Mouse (Mus musculus): Measurements from ENCODE around the gene Notch1. TPM values are rescaled to one million over a fixed set of nuclear protein-coding genes. Genes with fewer than 3 reads are reported as not detected.
A peak's percentile ranks its signal among the peaks of the same experiment; 100 is the strongest.

Notch1 gene
- polyA plus RNA-seq, 1 experiment from 2014 or later = 29.5 TPM

- Histone ChIP-seq H3K36me3 (ENCODE audit: control insufficient read depth, insufficient read depth, low read length) (peaks cover 73% of the 10 kb centered on the region), H3K27me3 (ENCODE audit: control insufficient read depth, insufficient read depth, low read length) (no peaks in the 10 kb centered on the region), H3K4me3 (ENCODE audit: low read depth, low read length) (no peak overlapping the region), H3K27ac (ENCODE audit: low read length) (no peak overlapping the region), H3K9ac (replicated peaks; ENCODE audit: low read depth, low read length) (no peak overlapping the region), H3K9me3 (ENCODE audit: control insufficient read depth, low read depth, low read length) (no peaks in the 10 kb centered on the region), H3K4me2 (replicated peaks; ENCODE audit: low read depth, low read length) (no peak overlapping the region), H3K4me1 (ENCODE audit: control insufficient read depth, insufficient read depth, low read length) (peaks cover 13% of the 10 kb centered on the region; the same call in 1 of the 2 replicates)
- ATAC-seq (ENCODE audit: insufficient number of reproducible peaks, insufficient read depth, low FRiP score, low read depth) = no peak
- 94% methylated on average over 7 of the region's 7 CpGs for WGBS
Measured at GRCm38 (mm10) chr2:26477911-26478310, 38.6 kb downstream of the Notch1 start.

- ATAC-seq (ENCODE audit: insufficient number of reproducible peaks, insufficient read depth, low FRiP score, low read depth) = no peak
- Histone ChIP-seq H3K27me3 (ENCODE audit: control insufficient read depth, insufficient read depth, low read length) (no peaks in the 10 kb centered on the region), H3K36me3 (ENCODE audit: control insufficient read depth, insufficient read depth, low read length) (peaks cover 82% of the 10 kb centered on the region), H3K4me2 (replicated peaks; ENCODE audit: low read depth, low read length) (no peak overlapping the region), H3K4me1 (ENCODE audit: control insufficient read depth, insufficient read depth, low read length) (no peaks in the 10 kb centered on the region), H3K9ac (replicated peaks; ENCODE audit: low read depth, low read length) (no peak overlapping the region), H3K9me3 (ENCODE audit: control insufficient read depth, low read depth, low read length) (no peaks in the 10 kb centered on the region), H3K4me3 (ENCODE audit: low read depth, low read length) (no peak overlapping the region), H3K27ac (ENCODE audit: low read length) (peak overlapping the region; percentile 53; the same call in 1 of the 2 replicates)
- 76% methylated on average over 13 of the region's 13 CpGs for WGBS
Measured at GRCm38 (mm10) chr2:26475505-26476430, 40.7 kb downstream of the Notch1 start.

- no peaks in the 10 kb centered on the region for H3K9me3 ChIP-seq (ENCODE audit: control insufficient read depth, low read depth, low read length)
- H3K9ac ChIP-seq (replicated peaks; ENCODE audit: low read depth, low read length) = no peak overlapping the region
- no peak for ATAC-seq (ENCODE audit: insufficient number of reproducible peaks, insufficient read depth, low FRiP score, low read depth)
- H3K36me3 ChIP-seq (ENCODE audit: control insufficient read depth, insufficient read depth, low read length) = peaks cover 84% of the 10 kb centered on the region
- H3K4me2 ChIP-seq (replicated peaks; ENCODE audit: low read depth, low read length) = no peak overlapping the region
- no peaks in the 10 kb centered on the region for H3K27me3 ChIP-seq (ENCODE audit: control insufficient read depth, insufficient read depth, low read length)
- H3K4me3 ChIP-seq (ENCODE audit: low read depth, low read length) = no peak overlapping the region
- H3K27ac ChIP-seq (ENCODE audit: low read length) = peak overlapping the region; percentile 53; the same call in 1 of the 2 replicates
- 40% methylated on average over 9 of the region's 9 CpGs for WGBS
- no peaks in the 10 kb centered on the region for H3K4me1 ChIP-seq (ENCODE audit: control insufficient read depth, insufficient read depth, low read length)
Measured at GRCm38 (mm10) chr2:26474789-26475504, 41.5 kb downstream of the Notch1 start.

GRCm38 (mm10) chr2:26472312-26473090 is 44.0 kb downstream of the Notch1 start:
- Histone ChIP-seq H3K4me1 (ENCODE audit: control insufficient read depth, insufficient read depth, low read length) (no peaks in the 10 kb centered on the region), H3K4me2 (replicated peaks; ENCODE audit: low read depth, low read length) (no peak overlapping the region), H3K4me3 (ENCODE audit: low read depth, low read length) (no peak overlapping the region), H3K9me3 (ENCODE audit: control insufficient read depth, low read depth, low read length) (no peaks in the 10 kb centered on the region), H3K9ac (replicated peaks; ENCODE audit: low read depth, low read length) (no peak overlapping the region), H3K27me3 (ENCODE audit: control insufficient read depth, insufficient read depth, low read length) (no peaks in the 10 kb centered on the region), H3K36me3 (ENCODE audit: control insufficient read depth, insufficient read depth, low read length) (peaks cover 84% of the 10 kb centered on the region), H3K27ac (ENCODE audit: low read length) (no peak overlapping the region)
- no peak for ATAC-seq (ENCODE audit: insufficient number of reproducible peaks, insufficient read depth, low FRiP score, low read depth)
- 93% methylated on average over 11 of the region's 11 CpGs for WGBS

- Histone ChIP-seq H3K9ac (replicated peaks; ENCODE audit: low read depth, low read length) (no peak overlapping the region), H3K4me3 (ENCODE audit: low read depth, low read length) (no peak overlapping the region), H3K36me3 (ENCODE audit: control insufficient read depth, insufficient read depth, low read length) (peaks cover 84% of the 10 kb centered on the region), H3K9me3 (ENCODE audit: control insufficient read depth, low read depth, low read length) (no peaks in the 10 kb centered on the region), H3K4me2 (replicated peaks; ENCODE audit: low read depth, low read length) (no peak overlapping the region), H3K4me1 (ENCODE audit: control insufficient read depth, insufficient read depth, low read length) (no peaks in the 10 kb centered on the region), H3K27ac (ENCODE audit: low read length) (no peak overlapping the region), H3K27me3 (ENCODE audit: control insufficient read depth, insufficient read depth, low read length) (no peaks in the 10 kb centered on the region)
- 90% methylated on average over 6 of the region's 6 CpGs for WGBS
- no peak for ATAC-seq (ENCODE audit: insufficient number of reproducible peaks, insufficient read depth, low FRiP score, low read depth)
Measured at GRCm38 (mm10) chr2:26471652-26472285, 44.7 kb downstream of the Notch1 start.

- no peak for ATAC-seq (ENCODE audit: insufficient number of reproducible peaks, insufficient read depth, low FRiP score, low read depth)
- Histone ChIP-seq H3K9me3 (ENCODE audit: control insufficient read depth, low read depth, low read length) (no peaks in the 10 kb centered on the region), H3K36me3 (ENCODE audit: control insufficient read depth, insufficient read depth, low read length) (peaks cover 88% of the 10 kb centered on the region), H3K4me3 (ENCODE audit: low read depth, low read length) (no peak overlapping the region), H3K27ac (ENCODE audit: low read length) (no peak overlapping the region), H3K27me3 (ENCODE audit: control insufficient read depth, insufficient read depth, low read length) (no peaks in the 10 kb centered on the region), H3K9ac (replicated peaks; ENCODE audit: low read depth, low read length) (no peak overlapping the region), H3K4me1 (ENCODE audit: control insufficient read depth, insufficient read depth, low read length) (no peaks in the 10 kb centered on the region), H3K4me2 (replicated peaks; ENCODE audit: low read depth, low read length) (no peak overlapping the region)
- WGBS = 92% methylated on average over 17 of the region's 17 CpGs
Measured at GRCm38 (mm10) chr2:26470967-26471366, 45.5 kb downstream of the Notch1 start.

- Histone ChIP-seq H3K27me3 (ENCODE audit: control insufficient read depth, insufficient read depth, low read length) (no peaks in the 10 kb centered on the region), H3K9me3 (ENCODE audit: control insufficient read depth, low read depth, low read length) (no peaks in the 10 kb centered on the region)
Measured at GRCm38 (mm10) chr2:26468376-26468775, 48.1 kb downstream of the Notch1 start.

GRCm38 (mm10) chr2:26463412-26463811 is 53.1 kb downstream of the Notch1 start:
- no peaks in the 10 kb centered on the region for H3K9me3 ChIP-seq (ENCODE audit: control insufficient read depth, low read depth, low read length)
- H3K27me3 ChIP-seq (ENCODE audit: control insufficient read depth, insufficient read depth, low read length) = no peaks in the 10 kb centered on the region
- peaks cover 15% of the 10 kb centered on the region for H3K4me1 ChIP-seq (ENCODE audit: control insufficient read depth, insufficient read depth, low read length)
- H3K9ac ChIP-seq (replicated peaks; ENCODE audit: low read depth, low read length) = no peak overlapping the region
- WGBS = 94% methylated on average over 6 of the region's 6 CpGs
- ATAC-seq (ENCODE audit: insufficient number of reproducible peaks, insufficient read depth, low FRiP score, low read depth) = no peak
- H3K27ac ChIP-seq (ENCODE audit: low read length) = no peak overlapping the region
- peaks cover 90% of the 10 kb centered on the region for H3K36me3 ChIP-seq (ENCODE audit: control insufficient read depth, insufficient read depth, low read length)
- H3K4me3 ChIP-seq (ENCODE audit: low read depth, low read length) = no peak overlapping the region
- H3K4me2 ChIP-seq (replicated peaks; ENCODE audit: low read depth, low read length) = no peak overlapping the region

More at GRCm38 (mm10) chr2:26468376-26468775, 48.1 kb downstream of the Notch1 start:
- Histone ChIP-seq H3K4me3 (ENCODE audit: low read depth, low read length) (no peak overlapping the region), H3K9ac (replicated peaks; ENCODE audit: low read depth, low read length) (no peak overlapping the region), H3K4me2 (replicated peaks; ENCODE audit: low read depth, low read length) (no peak overlapping the region), H3K27ac (ENCODE audit: low read length) (no peak overlapping the region), H3K36me3 (ENCODE audit: control insufficient read depth, insufficient read depth, low read length) (peaks cover 94% of the 10 kb centered on the region), H3K4me1 (ENCODE audit: control insufficient read depth, insufficient read depth, low read length) (no peaks in the 10 kb centered on the region)
- WGBS = 94% methylated on average over 15 of the region's 15 CpGs
- no peak for ATAC-seq (ENCODE audit: insufficient number of reproducible peaks, insufficient read depth, low FRiP score, low read depth)
